Mouse (Mus musculus) urinary bladder, postnatal 25 days (tissue): ENCODE results near the gene Phf1.
"Not testable (repeated sequence)": the region's sequence is repeated elsewhere in the genome, so short reads cannot be mapped to it uniquely, and the experiment has no call there.

Experiments used
- DNase-seq: peaks from one replicate; pipeline ENCODE4 v3.0.0; 2022; ENCODE audit warnings: low spot score

Phf1 gene

DNA sequence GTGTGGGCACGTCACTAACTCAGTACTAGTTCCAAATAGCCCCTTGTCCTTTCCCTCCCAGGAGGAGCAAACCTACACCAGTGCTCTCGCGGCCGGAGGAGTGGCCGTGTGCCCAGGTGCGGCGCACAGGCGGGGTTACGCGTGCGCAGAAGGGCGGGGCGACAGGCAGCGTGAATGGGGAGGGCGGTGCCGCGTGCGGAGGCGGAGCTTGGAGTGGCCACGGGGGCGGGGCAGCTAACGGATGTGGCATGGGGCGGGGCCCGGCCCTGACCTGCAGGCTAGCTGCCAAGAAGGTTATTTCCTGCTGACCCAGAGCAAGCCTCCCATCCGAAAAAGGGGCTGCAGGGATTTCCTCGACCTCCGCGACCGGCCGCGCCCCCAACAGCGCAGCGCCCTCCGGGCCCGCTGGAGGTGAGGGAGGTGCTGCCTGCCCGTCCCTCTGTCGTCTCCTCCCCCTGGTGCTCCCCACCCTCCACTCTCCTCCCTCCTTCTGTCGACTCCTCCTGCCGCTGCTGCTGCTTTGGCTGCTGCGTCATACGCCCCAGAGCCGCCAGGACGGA lies at the start of gene Phf1:
TSS of gene Phf1 (plus strand) at position 214 of the 560 bp plus-strand sequence.
- DNase-seq, result peak; percentile 99

DNA sequence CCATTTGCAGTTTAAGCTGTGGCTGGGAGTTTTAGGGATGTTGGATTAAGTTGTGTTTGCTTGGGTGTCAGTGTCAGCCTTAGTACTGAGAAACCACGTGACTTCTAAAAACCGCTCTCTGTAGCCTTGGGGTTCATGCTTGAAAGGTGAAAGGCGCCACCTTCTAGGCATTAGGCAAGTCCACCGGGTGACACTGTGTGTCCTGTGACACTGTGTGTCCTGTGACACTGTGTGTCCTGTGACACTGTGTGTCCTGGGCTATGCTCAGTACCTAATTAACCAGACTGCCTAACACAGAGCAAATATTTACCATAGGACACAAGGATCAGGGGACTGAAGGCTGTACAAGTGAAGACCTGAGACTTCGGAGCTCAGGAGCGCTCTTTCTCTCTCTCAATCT lies 49.3 kb upstream of the Phf1 start:
- no peak for DNase-seq

DNA sequence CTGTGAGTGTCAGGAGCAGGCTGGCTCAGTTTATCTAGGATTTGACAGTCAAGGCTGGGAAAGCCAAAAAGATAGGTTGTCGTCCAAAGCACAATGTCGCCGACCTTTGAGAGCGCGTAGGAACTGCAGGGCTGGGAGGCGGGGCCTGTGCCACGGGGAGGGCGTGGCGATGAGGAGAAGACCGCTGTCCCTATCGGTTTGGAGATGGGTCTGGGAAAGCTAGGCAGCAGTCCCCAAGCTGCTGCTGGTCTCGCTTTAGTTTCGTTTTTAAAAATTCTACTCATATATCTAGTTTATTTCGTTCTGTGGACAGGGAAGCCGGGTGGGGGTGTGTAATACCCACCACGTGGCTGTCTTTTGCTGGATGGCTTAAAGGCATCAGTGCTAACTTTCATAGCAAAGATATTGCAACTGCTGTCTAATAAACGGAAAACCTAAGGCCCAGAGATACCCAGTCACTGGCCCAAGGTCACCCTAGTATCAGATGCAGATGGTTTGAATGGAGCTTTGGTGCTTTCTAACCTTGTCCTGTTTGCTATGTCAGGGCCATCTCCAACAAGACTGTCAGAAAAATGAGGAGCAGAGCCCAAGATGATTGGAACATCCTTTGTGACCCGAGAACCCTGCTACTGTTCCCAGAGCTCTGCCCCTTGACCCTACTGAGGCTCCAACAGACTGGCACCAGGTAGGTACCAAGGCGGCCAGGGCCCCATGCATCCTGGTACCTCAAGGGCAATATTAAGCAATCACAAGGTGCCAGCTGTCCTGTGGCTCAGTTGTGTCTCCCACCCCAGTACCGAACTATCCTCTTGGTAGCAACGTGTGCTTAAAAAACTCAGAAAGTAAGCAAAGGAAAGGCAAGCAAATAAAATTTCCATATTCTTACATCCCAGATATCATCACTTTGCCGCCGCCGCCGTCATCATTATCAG lies 47.6 kb upstream of the Phf1 start:
- peak; percentile 75 for DNase-seq

DNA sequence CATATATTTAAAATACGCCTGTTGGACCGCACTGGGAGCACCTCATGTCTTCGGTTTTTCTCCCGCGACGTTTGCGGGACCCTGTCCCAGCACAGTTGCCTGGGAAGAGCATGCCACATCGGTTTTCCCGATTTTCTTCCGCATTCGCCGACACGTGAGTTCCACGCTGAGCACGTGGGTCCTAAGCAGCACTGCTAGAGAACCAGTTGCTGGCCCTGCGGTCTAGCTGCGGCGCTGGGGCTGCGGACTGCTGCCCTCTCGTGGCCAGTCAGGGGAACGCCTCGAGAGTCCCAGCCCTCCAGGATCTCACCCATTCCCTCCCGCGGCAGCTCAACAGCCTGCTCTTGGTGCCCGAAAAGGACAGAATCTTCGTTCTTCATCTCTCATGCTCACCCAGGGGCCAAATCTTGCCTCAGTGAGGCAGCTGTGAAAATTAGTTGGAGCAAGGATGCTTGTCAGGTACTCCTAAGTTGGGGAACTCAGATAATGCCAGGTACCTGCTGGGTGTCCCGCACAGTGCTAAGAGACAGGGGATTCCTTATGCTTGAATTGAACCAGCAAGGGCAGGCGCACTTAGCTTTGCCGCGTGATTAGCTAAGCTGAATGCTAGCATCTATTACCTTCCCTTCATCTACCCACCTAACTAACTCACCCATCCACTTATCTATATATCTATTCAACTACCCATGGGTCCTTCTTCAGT lies 46.7 kb upstream of the Phf1 start:
- DNase-seq, result peak; percentile 83

DNA sequence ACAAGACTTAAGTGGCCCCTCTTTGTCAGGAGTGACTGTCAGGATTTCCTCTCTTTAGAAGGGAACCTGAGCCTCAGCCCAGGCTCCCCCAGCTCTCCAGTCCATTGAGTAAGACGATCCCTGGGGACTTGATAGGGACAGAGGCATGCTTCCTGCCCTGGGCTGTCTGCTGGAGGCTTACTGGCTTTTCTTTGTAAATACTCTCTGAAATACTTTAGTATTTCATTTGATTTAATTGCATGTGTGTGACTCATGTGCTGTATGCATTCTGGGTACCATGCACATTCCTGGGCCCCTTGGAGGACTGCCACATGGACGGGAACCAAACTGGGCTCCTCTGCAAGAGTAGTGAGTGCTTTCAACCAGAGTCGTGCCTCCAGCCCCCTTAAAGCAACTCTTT lies 44.9 kb upstream of the Phf1 start:
- DNase-seq, result no peak

DNA sequence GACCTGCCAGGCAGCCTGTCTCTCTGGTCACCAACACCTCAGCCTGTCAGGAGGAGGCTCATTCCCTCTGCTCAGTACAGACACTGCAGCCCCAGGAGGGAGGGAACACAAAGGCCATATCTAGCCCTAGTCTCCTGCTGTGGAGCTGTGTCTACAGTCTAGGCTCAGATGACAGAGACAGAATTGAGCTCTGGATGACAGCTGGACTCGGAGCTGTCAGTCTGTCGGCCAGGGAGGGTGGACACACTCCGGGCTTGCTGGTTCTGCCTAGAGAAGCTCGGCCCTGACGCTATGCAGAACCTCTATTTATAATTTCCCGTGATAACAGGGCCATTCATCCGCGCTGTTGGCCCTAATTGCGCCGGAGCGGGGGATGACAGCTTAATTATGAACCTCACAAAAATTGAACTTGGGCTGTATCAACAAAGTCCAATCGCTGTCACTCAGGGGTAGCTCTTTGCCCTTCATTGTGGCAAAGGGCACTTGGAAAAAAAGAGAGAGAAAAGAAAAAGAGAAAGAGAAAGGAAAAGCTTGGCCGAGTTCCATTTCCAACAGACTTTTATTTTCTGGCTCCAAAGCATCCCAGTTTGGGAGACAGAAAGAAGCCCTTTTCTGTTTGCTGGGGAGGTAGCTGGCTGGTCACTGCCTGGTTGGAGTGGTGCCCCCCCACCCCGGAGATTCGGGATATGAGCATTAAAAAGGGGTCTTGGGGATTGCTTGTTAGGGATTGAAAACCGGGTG lies 40.0 kb upstream of the Phf1 start:
- DNase-seq, result no peak

DNA sequence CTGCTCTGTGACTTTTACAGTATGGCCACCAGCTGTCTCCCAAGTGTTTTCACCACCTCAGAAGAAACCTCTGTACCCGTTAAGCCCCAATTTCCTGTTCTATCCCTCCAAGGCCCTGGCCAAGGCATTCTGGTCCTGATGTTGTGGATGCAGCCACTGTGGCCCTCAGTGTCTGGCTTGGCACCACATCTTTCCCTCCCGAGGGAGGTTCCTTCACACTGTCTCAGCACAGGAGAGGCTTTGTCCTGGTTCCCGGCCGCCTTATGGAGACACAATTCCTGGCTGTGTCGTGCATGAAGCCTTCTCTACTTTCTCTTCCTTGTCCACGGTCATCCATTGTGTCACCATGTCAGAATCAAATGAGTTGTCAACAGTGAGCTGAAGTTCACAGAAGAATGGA lies 39.4 kb upstream of the Phf1 start:
- DNase-seq, result no peak

DNA sequence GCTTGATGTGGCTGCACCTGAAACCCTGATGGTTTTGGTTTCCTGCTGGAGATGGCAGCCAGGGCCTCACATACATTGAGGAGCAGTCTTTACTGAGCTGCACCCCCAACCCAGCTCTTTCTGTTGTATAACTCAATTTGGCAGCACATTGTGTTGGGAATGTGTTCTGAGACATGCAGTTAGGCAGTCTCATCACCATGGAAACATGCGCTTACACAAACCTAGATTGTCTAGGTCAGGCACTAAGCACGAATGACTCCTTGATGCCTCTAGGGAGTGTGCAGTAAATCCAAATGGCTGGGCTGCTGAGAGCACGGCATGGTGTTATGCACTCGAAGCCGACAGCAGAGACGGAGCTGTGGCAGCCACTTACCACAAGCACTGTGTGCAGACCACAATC lies 38.5 kb upstream of the Phf1 start:
- DNase-seq, result no peak

DNA sequence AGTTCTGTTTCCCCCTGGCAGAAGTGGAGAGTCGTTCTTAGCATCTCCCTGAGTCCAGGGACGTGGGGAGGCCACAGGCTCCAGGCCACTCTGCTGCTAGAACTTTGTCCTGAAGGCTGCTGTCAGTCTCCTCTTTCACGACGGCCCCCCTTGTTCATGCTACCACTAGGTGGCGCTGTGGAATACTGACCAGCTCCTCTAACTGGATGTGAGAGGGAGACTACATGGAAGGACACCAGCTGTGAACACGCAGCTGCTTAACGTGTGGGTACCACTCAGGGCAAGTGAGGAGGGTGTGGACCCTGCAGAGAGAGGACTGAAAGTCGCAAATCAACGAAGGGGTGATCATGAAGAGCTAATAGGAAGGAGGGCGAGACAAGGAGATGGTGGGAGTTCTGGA lies 37.3 kb upstream of the Phf1 start:
- DNase-seq, result peak; percentile 77

DNA sequence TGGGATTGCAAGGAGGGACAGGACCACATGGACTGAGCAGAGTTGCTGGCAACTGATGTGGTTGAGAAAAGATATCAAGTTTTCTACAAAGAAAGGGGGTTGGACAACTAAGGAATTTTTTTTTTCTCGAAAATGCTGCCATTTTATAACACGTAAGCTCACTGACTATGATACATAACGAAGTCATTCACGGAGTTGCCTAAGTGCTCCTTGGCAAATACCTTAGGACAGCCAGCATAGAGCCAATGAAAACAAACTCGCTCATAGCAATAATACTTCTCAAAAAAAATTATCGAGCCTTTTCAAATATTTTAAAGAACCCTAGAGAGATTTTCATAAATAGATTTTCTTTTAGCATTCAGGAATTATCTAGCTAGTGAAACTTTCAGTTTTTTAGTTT lies 31.9 kb upstream of the Phf1 start:
- DNase-seq, result no peak

DNA sequence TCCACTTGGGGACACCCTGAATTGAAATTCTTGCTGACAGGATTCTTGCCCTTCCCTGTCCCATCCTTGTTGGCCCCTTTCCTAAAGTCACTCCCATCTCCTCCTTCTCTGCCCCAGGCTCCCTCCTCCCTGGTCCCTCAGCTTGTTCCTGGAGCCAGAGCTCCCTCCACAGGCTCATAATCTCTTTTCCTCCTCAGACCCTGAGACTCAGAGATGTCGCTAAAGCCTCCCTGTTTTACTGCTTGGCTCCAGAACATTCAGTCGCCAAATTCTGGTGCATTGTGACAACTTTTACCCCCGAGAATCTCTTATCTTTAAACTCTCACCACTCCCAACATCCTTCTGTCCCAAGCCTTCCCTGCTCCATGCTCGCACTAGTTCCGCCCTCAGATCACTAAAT lies 28.5 kb upstream of the Phf1 start:
- DNase-seq, result no peak

DNA sequence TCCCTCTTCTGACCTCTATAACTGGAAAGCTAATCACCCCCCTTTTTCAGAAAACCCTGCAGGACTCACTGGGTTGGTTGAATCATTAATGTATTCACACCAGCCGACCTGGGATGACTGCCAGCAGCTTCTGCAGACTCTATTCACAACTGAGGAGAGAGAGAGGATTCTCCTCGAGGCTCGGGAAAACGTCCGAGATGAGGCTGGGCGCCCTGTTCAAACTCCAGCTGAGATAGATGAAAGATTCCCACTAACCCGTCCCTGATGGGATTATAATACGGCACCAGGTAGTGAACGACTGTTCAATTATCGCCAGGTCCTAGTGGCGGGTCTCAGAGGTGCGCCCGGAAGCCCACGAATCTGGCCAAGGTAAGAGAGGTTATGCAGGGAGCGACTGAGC lies 25.3 kb upstream of the Phf1 start:
- not testable (repeated sequence) for DNase-seq

DNA sequence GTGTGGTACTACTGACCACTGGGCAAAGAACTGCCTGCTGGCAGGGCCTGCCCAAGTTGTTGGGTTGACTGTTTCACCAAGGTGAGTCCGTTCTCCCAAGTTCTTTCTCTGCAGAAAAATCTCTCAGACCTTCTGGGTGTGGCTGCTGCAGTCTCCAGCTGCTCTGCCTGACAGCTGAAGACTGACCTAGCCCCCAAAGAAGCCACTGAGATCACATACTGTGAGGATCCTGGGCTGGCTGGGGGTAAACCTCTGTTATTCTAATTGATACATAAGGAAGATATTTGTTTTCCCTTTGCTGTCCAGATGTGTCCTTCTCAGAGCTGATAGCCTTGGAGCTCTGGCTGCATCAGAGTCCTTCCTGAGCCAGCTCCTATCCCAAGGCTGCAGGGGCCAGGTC lies 17.6 kb upstream of the Phf1 start:
- no peak for DNase-seq

DNA sequence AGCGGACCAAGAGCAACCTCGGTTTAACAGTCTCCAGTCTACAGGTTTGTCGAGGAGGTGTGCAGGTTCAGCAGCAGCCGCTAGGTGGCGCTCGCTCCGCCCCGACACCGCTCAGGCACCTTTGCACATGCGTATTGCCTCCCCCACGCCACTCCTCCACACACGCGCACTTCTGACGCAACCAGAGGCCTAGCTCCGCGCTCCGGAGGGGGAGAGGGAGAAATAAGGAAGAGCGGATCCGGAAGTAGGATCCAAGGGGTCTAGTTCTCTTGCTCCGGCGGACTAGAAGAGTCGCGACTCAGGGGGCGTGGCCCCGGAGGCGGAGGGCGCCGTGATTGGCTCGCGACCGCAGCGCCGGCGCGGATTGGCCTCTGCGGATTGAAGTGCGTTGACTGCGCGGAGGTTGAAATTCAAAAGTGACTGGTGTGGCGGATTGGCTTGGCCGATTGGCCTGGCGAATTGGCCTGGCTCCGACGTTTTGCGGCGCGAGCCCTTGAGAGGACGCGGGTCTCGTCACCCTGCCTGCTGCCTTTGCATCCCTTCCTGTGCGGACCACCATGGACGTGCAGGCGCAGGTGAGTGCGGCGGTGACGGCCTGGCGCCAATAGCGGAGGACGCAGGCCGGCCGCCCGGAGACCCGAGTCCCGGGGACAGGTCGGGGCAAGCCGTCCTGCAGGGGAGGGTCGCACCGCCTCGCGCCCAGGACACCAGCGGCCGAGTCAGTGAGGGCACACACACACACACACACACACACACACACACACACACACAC lies 16.0 kb upstream of the Phf1 start, which contains the start of gene Kifc5b:
TSS of gene Kifc5b (plus strand) at position 381 of the 772 bp plus-strand sequence.
- peak; percentile 99 for DNase-seq

DNA sequence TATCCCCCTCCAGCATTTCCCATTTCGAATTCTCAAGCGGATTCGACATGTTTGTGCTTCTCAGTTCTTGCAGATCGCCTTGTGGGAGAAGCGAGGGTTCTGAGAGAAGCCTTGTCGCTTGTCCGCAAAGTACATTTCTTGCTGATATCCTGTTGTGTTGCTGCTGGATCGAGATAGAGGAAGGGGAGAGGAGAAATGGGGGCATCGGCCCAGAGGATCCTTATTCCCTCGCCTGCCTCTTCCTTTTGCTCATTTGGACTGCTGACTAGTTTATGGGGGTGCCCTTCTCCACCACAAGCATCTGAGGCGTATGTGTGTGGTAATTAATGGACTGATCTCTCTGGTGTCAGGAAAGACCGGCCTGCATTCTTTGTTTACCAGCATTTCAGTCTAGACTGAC lies 15.3 kb upstream of the Phf1 start:
- not testable (repeated sequence) for DNase-seq

DNA sequence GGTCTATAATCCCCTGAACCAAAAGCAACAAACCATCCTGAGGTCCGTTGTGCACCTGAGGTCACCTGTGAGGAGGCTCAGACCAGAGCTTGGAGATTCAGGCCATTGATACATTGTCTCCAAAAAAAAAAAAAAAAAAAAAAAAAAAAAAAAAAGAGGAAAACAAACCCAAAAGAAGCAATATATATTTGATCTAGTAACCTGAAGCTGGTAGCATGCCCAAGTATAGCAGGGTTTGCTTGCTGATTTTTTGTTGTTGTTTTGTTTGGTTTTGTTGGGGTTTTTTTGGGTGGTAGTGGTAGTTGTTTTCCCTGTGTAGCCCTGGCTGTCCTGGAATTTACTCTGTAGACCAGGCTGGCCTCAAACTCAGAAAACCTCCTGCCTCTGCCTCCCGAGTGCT lies 14.5 kb upstream of the Phf1 start:
- no peak for DNase-seq

DNA sequence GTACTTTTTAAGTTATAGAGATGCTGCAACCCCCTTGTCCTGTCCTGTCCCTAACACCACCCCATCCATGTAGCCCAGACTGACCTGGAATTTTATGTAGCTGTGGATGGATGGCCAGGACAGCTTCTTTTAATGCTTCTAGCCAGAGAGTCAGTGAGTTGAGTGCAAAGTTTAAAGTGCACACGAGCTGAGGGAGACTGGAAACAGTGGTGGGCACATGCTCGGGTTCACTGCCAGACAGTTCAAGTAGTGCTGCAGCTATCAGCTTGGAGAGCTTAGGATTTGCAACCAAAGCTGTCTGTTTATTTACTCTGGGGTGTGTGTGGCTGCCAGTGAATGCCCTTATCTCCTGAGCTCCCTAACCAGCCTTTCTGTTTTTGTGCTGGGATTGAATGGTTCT lies 13.3 kb upstream of the Phf1 start:
- not testable (repeated sequence) for DNase-seq

DNA sequence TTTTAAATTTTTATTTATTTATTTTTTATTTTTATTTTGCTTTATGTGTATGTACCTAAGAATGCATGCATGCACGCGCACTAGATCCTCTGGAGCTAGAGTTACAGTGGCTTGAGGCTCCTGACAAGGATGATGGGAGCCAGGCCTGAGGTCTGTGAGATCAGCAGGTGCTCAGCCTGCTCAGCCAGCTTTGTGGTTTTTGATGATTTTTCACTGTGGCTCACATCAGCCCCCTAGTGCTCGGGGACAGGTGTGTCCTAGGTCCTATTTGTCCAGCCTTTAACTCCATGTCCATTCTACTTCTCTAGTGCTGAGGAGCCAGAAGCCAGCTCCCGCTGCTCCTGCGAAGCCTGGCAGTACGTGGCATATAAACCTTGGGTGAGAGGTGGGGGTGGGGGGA lies 10.5 kb upstream of the Phf1 start:
- DNase-seq, result not testable (repeated sequence)

DNA sequence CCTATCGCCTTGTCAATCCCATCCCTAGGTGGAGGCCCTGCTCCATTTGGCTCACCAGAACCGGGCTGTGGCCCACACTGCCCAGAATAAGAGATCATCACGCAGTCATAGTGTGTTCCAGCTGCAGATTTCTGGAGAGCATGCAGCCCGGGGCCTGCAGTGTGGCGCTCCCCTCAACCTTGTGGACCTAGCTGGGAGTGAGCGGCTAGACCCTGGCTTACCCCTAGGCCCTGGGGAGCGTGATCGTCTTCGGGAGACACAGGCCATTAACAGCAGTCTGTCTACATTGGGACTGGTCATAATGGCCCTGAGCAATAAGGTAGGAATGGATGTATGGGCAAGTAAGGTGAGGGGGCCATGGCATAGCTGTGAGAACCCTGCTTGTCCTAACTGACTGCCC lies 7.4 kb upstream of the Phf1 start:
- DNase-seq, result not testable (repeated sequence)

DNA sequence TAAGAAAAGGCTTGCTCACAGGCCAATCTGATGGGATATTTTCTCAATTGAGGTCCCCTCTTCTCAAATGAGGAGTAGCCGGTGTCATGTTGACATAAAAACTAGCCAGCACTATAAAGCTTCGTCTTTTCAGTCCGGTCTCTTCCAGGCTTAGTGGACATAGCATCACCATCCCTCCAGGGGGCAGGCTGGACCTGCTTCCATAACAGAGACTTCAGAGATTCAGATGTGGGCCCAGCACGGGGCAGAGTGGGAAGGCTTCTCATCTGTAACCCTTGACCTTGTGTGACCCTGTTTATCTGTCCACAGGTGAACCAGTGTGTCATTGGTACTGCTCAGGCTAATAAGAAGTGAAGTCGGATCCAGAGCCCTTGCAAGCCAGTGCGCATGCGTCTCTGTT lies 1.1 kb upstream of the Phf1 start:
- not testable (repeated sequence) for DNase-seq

DNA sequence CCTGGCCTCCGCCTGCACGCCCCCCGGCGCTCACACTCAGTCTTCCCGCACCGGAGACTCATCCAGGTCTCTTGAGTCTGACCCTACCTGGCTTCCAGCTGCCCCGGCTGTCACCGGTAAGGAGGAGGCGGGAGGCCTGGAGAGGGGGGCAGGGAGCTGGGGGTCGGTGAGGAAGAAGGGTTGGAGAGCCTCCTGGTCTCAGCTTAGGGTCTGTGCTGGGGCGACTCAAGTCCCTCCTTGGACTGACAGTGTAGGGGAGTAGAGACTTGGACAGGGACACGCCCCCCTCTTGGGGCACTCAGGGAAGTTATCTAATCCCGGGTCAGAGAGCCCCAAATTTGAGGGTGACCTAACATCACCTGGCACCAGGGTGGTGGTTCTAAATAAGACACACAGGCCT lies 567 bp downstream of the Phf1 start:
- no peak for DNase-seq
